Mouse (Mus musculus) splenic B cell, adult 2 months (primary cell): ENCODE results near the gene Akap13.

Experiments used
- DNase-seq: peaks from one replicate; pipeline ENCODE4 v3.0.0-alpha.2; 2011; ENCODE audit warnings: low read depth, low spot score
- H3K27me3 ChIP-seq: 2 replicates; pipeline ENCODE4 v1.6.1; 2012; ENCODE audit warnings: mild to moderate bottlenecking, low read length, moderate library complexity, mixed read lengths; ENCODE audit not compliant: control insufficient read depth, poor library complexity, insufficient read depth, severe bottlenecking
- H3K36me3 ChIP-seq: 2 replicates; pipeline ENCODE4 v1.6.1; 2012; ENCODE audit warnings: mild to moderate bottlenecking, low read length, moderate library complexity, mixed read lengths; ENCODE audit not compliant: control insufficient read depth, poor library complexity, insufficient read depth, severe bottlenecking

Akap13 gene

DNA sequence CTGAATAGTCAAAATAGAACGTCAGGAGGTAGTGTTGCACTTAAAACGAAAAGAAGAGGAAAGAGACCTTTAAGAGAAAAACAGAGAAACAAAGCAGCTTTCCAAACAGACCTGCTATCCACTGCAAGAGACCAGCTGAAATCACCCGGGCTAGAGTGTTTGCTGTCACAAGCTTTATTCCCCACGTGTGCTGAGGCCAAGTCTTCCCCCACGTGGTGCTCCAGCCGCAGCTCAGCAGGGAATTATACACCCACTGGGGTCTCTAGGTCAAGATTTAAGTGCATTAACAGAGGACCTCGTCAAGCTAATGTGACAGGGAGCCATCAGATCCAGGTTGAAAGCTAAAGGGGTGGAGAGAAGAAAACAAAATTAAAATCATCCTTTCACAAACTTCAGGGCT lies 24.3 kb upstream of the Akap13 start:
- no peaks in the 10 kb centered on the region for H3K36me3 ChIP-seq
- no peak for DNase-seq
- H3K27me3 ChIP-seq = no peaks in the 10 kb centered on the region

- Histone ChIP-seq H3K27me3 (no peaks in the 10 kb centered on the region), H3K36me3 (no peaks in the 10 kb centered on the region)
- DNase-seq = no peak
Measured at GRCm38 (mm10) chr7:75432046-75432445, 23.3 kb upstream of the Akap13 start.

- no peaks in the 10 kb centered on the region for H3K27me3 ChIP-seq
- DNase-seq = no peak
- no peaks in the 10 kb centered on the region for H3K36me3 ChIP-seq
Measured at GRCm38 (mm10) chr7:75436413-75437174, 18.7 kb upstream of the Akap13 start.

- Histone ChIP-seq H3K36me3 (no peaks in the 10 kb centered on the region), H3K27me3 (no peaks in the 10 kb centered on the region)
- DNase-seq = no peak
Measured at GRCm38 (mm10) chr7:75439570-75439969, 15.8 kb upstream of the Akap13 start.

DNA sequence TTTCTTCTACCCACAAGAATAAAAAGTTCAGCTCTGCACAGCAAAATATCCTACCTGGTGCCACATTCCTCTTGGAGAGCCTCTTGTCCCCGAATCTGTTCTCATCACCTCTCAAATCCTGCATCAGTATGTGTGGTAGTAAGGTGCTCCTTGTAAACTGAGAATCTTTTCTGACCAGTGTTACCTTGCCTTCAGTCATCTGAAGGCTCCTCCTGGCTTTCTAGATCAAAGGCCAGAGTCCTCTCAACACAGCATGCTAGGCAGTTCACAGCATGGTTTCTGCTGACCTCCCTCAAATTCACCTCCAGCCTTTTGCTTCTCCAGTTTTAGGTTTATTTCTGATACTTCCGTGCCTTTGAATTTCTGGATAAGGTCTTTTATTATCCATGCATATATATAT lies 15.1 kb upstream of the Akap13 start:
- DNase-seq = no peak
- no peaks in the 10 kb centered on the region for H3K36me3 ChIP-seq
- no peaks in the 10 kb centered on the region for H3K27me3 ChIP-seq

DNA sequence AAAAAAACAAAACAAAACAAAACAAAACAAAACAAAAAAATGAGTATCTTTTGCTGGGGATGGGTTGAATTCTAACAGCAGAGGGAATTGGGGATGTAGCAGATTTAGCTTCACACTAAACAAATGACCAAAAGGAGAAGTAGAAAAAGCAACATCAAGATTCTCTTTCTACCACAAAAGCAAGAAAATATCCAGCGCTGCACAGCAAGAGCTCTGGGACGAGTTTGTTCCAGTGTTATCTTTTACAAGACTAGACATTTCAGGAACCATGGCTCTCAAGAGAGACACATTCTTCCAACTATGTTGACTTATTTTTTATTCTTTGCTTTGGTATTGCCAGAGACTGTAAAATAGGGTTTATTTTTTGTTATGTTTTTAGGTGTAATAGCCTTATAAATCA lies 13.4 kb upstream of the Akap13 start:
- Histone ChIP-seq H3K36me3 (no peaks in the 10 kb centered on the region), H3K27me3 (no peaks in the 10 kb centered on the region)
- DNase-seq = no peak

GRCm38 (mm10) chr7:75456152-75456888 lies 986 bp downstream of the Akap13 start:
- peak; percentile 67 for DNase-seq
- no peaks in the 10 kb centered on the region for H3K36me3 ChIP-seq
- H3K27me3 ChIP-seq = no peaks in the 10 kb centered on the region

- no peak for DNase-seq
- Histone ChIP-seq H3K27me3 (no peaks in the 10 kb centered on the region), H3K36me3 (no peaks in the 10 kb centered on the region)
Measured at GRCm38 (mm10) chr7:75460290-75460689, 5.0 kb downstream of the Akap13 start.

GRCm38 (mm10) chr7:75463579-75464162 lies 8.3 kb downstream of the Akap13 start:
- Histone ChIP-seq H3K27me3 (no peaks in the 10 kb centered on the region), H3K36me3 (no peaks in the 10 kb centered on the region)
- no peak for DNase-seq

DNA sequence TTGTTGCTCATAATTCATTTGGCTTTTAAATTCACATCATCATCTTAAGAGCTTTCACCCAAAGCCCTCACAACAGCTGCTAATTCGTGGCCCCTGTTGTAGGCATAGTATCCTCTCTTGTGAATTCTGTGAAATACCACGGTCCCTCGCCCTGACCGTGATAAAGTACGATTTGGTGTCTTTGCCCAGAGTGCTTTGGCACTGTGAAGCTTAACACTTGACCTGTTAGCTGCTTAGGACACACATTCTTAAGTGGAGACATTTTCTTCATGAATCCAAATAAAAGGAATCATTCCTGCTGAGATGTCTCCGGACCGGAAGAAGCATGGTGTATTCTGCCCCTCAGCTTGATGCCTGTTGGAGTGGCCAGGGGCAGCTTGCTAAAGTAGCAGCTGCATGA lies 12.5 kb downstream of the Akap13 start:
- H3K36me3 ChIP-seq = no peaks in the 10 kb centered on the region

GRCm38 (mm10) chr7:75470318-75470925 lies 15.1 kb downstream of the Akap13 start:
- no peak for DNase-seq
- Histone ChIP-seq H3K27me3 (no peaks in the 10 kb centered on the region), H3K36me3 (no peaks in the 10 kb centered on the region)

More for the DNA sequence above, 12.5 kb downstream of the Akap13 start:
- no peak for DNase-seq
- no peaks in the 10 kb centered on the region for H3K27me3 ChIP-seq

DNA sequence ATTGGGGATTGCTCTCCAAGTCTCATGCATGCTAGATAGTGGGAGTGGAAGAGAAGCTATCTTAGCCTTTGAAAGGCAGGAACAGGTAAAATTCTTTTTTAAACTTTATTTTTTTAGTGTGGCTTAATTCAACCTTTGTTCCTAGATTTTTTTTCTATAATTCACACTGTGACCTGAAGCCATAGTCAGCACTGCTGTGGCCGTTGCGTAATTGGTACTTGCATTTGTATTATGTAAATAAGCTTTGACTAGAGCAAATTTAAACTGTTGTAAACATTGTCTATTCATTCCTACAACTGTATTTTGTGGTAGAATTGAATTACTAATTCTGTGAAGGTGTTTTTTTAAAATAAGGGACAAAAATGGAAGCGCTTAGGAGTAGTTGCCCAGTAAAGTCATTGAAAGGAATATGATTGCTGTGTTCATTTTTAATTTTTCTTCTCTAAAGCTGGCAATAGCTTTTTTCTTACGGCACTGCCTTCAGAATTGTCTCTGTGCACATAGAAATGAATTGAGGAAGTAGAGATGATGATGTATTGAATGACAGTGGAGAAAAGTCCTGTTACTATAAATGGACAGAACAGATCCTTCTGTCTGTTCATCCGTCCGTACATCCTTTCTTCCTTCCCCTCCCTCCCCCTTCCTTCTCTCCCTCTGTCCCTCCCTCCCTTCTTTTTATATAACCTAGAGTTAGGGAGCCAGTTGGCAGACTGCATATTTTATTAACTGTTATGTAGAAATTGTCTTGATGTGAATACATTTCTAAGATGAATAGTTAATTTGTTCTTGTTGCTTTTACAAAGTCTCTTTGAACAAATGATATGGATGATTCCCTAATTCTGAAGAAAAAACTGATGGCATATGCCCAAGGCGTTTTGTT lies 17.2 kb downstream of the Akap13 start:
- Histone ChIP-seq H3K36me3 (no peaks in the 10 kb centered on the region), H3K27me3 (no peaks in the 10 kb centered on the region)
- peak; percentile 58 for DNase-seq

DNA sequence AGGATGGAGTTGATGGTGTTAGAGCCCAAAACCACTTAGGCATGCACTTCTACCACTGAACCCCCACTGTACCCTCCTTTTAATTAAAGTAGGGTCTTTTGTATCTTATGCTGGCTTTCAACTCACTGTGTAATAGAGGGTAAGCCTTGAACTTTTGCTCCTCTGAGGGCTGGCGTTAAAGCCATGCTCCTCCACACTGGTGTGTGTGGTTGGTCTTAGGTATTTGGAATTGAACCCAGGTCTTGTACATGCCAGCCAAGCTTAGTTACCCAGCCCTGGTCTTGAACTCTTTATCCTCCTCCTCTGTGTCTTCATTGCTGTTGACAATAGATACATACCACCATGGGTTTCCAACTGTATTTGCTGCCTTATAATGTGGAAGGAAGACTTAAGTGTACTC lies 18.0 kb downstream of the Akap13 start:
- Histone ChIP-seq H3K36me3 (no peaks in the 10 kb centered on the region), H3K27me3 (no peaks in the 10 kb centered on the region)
- DNase-seq = no peak

DNA sequence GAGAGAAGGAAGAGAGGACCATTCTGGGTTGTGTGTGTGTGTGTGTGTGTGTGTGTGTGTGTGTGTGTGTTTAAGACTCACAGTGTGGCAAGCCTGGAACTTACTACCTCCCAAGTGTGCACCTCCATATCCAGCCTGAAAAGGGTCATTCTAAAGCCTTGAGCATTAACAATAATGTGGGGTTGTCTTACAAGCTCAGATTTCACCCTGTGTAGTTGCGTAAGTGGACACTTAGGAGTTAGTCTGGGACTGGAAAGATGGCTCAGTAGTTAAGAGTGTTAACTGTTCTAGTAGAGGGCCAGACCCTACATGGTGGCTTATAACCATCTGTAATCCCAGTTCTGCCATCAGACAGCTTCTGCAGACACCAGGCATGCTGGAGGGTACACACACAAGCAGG lies 18.7 kb downstream of the Akap13 start:
- Histone ChIP-seq H3K27me3 (no peaks in the 10 kb centered on the region), H3K36me3 (no peaks in the 10 kb centered on the region)
- no peak for DNase-seq
